Comparison of ENCODE assay signal across 26 mouse cellular contexts in genomic region chr13:68585441-68585840, GRCm38 (mm10). TPM values are rescaled to one million over a fixed set of nuclear protein-coding genes. Genes with fewer than 3 reads are reported as not detected.
"Had no signal": no experiment of that assay in that cellular context is flagged by ENCODE, and none has a peak within 500 bp of the region (broad histone marks: within the 10 kb centered on the region; RNA-seq: fewer than 3 reads in every experiment).

No protein-coding gene starts in this region.

- H3K27ac ChIP-seq: heart, embryonic 10.5 days; hindbrain, embryonic 12.5 days; hindbrain, embryonic 15.5 days; hindbrain, postnatal 0 days; kidney, embryonic 15.5 days; kidney, postnatal 0 days; limb, embryonic 13.5 days; limb, embryonic 15.5 days; liver, embryonic 12.5 days; liver, embryonic 14.5 days had no signal

- H3K4me3 ChIP-seq: heart, embryonic 10.5 days; heart, embryonic 12.5 days; hindbrain, embryonic 12.5 days; hindbrain, embryonic 15.5 days; kidney, embryonic 15.5 days; limb, embryonic 13.5 days; limb, embryonic 15.5 days; liver, embryonic 12.5 days had no signal

- H3K9ac ChIP-seq: heart, embryonic 12.5 days; hindbrain, embryonic 12.5 days; hindbrain, embryonic 15.5 days; kidney, embryonic 15.5 days; limb, embryonic 13.5 days; limb, embryonic 15.5 days; liver, embryonic 12.5 days; liver, embryonic 14.5 days had no signal

- H3K4me2 ChIP-seq: heart, embryonic 12.5 days; hindbrain, embryonic 12.5 days; hindbrain, embryonic 15.5 days; kidney, embryonic 15.5 days; limb, embryonic 13.5 days; limb, embryonic 15.5 days; liver, embryonic 12.5 days had no signal

- DNase-seq: gastrocnemius, postnatal 14 days; gastrocnemius, postnatal 36 days; heart, adult 18-20 months; heart, postnatal 10 days; kidney, adult 11 months; kidney, adult 2 months; kidney, adult 9 months; kidney, postnatal 14 days; kidney, postnatal 36 days; layer of hippocampus, adult 9-11 months; layer of hippocampus, postnatal 36 days; left cerebral cortex, postnatal 4 days had no signal

- H3K27me3 ChIP-seq: heart, embryonic 12.5 days; hindbrain, embryonic 12.5 days; hindbrain, embryonic 15.5 days; kidney, embryonic 15.5 days; limb, embryonic 13.5 days; limb, embryonic 15.5 days; liver, embryonic 12.5 days had no signal

- ATAC-seq: hindbrain, postnatal 0 days; intestine, embryonic 16.5 days; liver, embryonic 12.5 days had no signal

- H3K9me3 ChIP-seq: heart, embryonic 10.5 days; heart, embryonic 12.5 days; hindbrain, embryonic 12.5 days; hindbrain, embryonic 15.5 days; kidney, embryonic 15.5 days; limb, embryonic 13.5 days; limb, embryonic 15.5 days; liver, embryonic 12.5 days had no signal

RNA-seq across cellular contexts. Expression of gene 1700001L19Rik, which starts 11.8 kb away (rescaled TPM):
- polyA plus RNA-seq: liver, adult 2 months; liver, embryonic 12.5 days; liver, embryonic 14.5 days; liver, embryonic 16.5 days had no signal
